Mouse (Mus musculus): ENCODE data around the gene Nmnat2.

Nmnat2 gene

GRCm38 (mm10) chr1:152983416-152983815, 28.6 kb downstream of the Nmnat2 start:
- no peak for DNase-seq (ENCODE audit: extremely low read depth, insufficient read length, low spot score)

- no peak for DNase-seq (ENCODE audit: extremely low read depth, insufficient read length, low spot score)
Observed at GRCm38 (mm10) chr1:152986981-152987380, 32.2 kb downstream of the Nmnat2 start.

GRCm38 (mm10) chr1:152990067-152990466, 35.3 kb downstream of the Nmnat2 start:
- DNase-seq (ENCODE audit: extremely low read depth, insufficient read length, low spot score) = no peak

GRCm38 (mm10) chr1:152992271-152993134, 37.7 kb downstream of the Nmnat2 start:
- DNase-seq (ENCODE audit: extremely low read depth, insufficient read length, low spot score) = no peak

- no peak for DNase-seq (ENCODE audit: extremely low read depth, insufficient read length, low spot score)
Observed at GRCm38 (mm10) chr1:152993803-152994202, 39.0 kb downstream of the Nmnat2 start.

- DNase-seq (ENCODE audit: extremely low read depth, insufficient read length, low spot score) = peak; percentile 12
Observed at GRCm38 (mm10) chr1:152999983-153000382, 45.2 kb downstream of the Nmnat2 start.

- DNase-seq (ENCODE audit: extremely low read depth, insufficient read length, low spot score) = peak; percentile 65
Observed at GRCm38 (mm10) chr1:153000486-153001228, 45.9 kb downstream of the Nmnat2 start.

- no peak for DNase-seq (ENCODE audit: extremely low read depth, insufficient read length, low spot score)
Observed at GRCm38 (mm10) chr1:153002295-153003050, 47.7 kb downstream of the Nmnat2 start.

- DNase-seq (ENCODE audit: extremely low read depth, insufficient read length, low spot score) = no peak
Observed at GRCm38 (mm10) chr1:153004472-153004871, 49.7 kb downstream of the Nmnat2 start.

GRCm38 (mm10) chr1:153006054-153006453, 51.3 kb downstream of the Nmnat2 start:
- no peak for DNase-seq (ENCODE audit: extremely low read depth, insufficient read length, low spot score)

GRCm38 (mm10) chr1:153006761-153007160, 52.0 kb downstream of the Nmnat2 start:
- no peak for DNase-seq (ENCODE audit: extremely low read depth, insufficient read length, low spot score)

- DNase-seq (ENCODE audit: extremely low read depth, insufficient read length, low spot score) = no peak
Observed at GRCm38 (mm10) chr1:153007292-153007691, 52.5 kb downstream of the Nmnat2 start.

- no peak for DNase-seq (ENCODE audit: extremely low read depth, insufficient read length, low spot score)
Observed at GRCm38 (mm10) chr1:153007824-153008223, 53.0 kb downstream of the Nmnat2 start.

GRCm38 (mm10) chr1:153009338-153009737, 54.5 kb downstream of the Nmnat2 start:
- DNase-seq (ENCODE audit: extremely low read depth, insufficient read length, low spot score) = no peak

GRCm38 (mm10) chr1:153010353-153011351, 55.9 kb downstream of the Nmnat2 start:
- DNase-seq (ENCODE audit: extremely low read depth, insufficient read length, low spot score) = peak; percentile 79

GRCm38 (mm10) chr1:153011544-153011943, 56.8 kb downstream of the Nmnat2 start:
- peak; percentile 28 for DNase-seq (ENCODE audit: extremely low read depth, insufficient read length, low spot score)

- no peak for DNase-seq (ENCODE audit: extremely low read depth, insufficient read length, low spot score)
Observed at GRCm38 (mm10) chr1:153013541-153014288, 58.9 kb downstream of the Nmnat2 start.

- DNase-seq (ENCODE audit: extremely low read depth, insufficient read length, low spot score) = no peak
Observed at GRCm38 (mm10) chr1:153014431-153015186, 59.8 kb downstream of the Nmnat2 start.
